Mouse (Mus musculus): ENCODE measurements around the gene Mfsd13b.

- TF ChIP-seq POLR2A (IDR thresholded peaks at IDR 0.05; ENCODE audit: borderline replicate concordance, low read depth, low read length) (no peak), CTCF (IDR thresholded peaks at IDR 0.05; ENCODE audit: low read depth, low read length) (no peak)
These were observed 41.1 kb upstream of the Mfsd13b start for GRCm38 (mm10) chr7:120941214-120941613.
